Mouse (Mus musculus) hindbrain, embryonic 14.5 days (tissue): ENCODE measurements around the gene AV320801. TPM values are rescaled to one million over a fixed set of nuclear protein-coding genes. Genes with fewer than 3 reads are reported as not detected.
"Not testable (repeated sequence)": the region's sequence is repeated elsewhere in the genome, so short reads cannot be mapped to it uniquely, and the experiment has no call there.

Experiments
- ATAC-seq: fragments of 200-750 bp; cut with Nextera tagmentation; 2 replicates; pipeline ENCODE4 v1.8.0; 2017; ENCODE audit warnings: moderate number of reproducible peaks, mild to moderate bottlenecking, moderate TSS enrichment, moderate library complexity; ENCODE audit not compliant: low FRiP score
- DNase-seq: peaks from one replicate; pipeline ENCODE4 v3.0.0-alpha.2; 2015; ENCODE audit warnings: low spot score
- H3K27ac ChIP-seq: fragments of 300-500 bp; sonication (generic); 2 replicates; pipeline ENCODE4 v1.5.1; 2014; ENCODE audit warnings: mild to moderate bottlenecking, moderate library complexity
- H3K27me3 ChIP-seq: fragments of 300-500 bp; sonication (generic); 2 replicates; pipeline ENCODE4 v1.6.1; 2014; ENCODE audit warnings: mild to moderate bottlenecking, low read length, mixed read lengths; ENCODE audit not compliant: control insufficient read depth, insufficient read depth
- H3K36me3 ChIP-seq: fragments of 300-500 bp; sonication (generic); replicated peaks from 2 replicates; pipeline ENCODE4 v1.6.1; 2014; ENCODE audit not compliant: control insufficient read depth, insufficient read depth
- H3K4me1 ChIP-seq: fragments of 300-500 bp; sonication (generic); replicated peaks from 2 replicates; pipeline ENCODE4 v1.6.1; 2014; ENCODE audit warnings: antibody characterized with exemption, low read length, mixed read lengths; ENCODE audit not compliant: control insufficient read depth, insufficient read depth
- H3K4me2 ChIP-seq: fragments of 300-500 bp; sonication (generic); replicated peaks from 2 replicates; pipeline ENCODE4 v1.6.1; 2014; ENCODE audit warnings: mild to moderate bottlenecking, moderate library complexity
- H3K4me3 ChIP-seq: fragments of 300-500 bp; sonication (generic); replicated peaks from 2 replicates; pipeline ENCODE4 v1.5.1; 2014; ENCODE audit warnings: mild to moderate bottlenecking, low read length
- H3K9ac ChIP-seq: fragments of 300-500 bp; sonication (generic); 2 replicates; pipeline ENCODE4 v1.6.1; 2014
- H3K9me3 ChIP-seq: fragments of 300-500 bp; sonication (generic); 2 replicates; pipeline ENCODE4 v1.6.1; 2016; ENCODE audit warnings: low read length; ENCODE audit not compliant: control insufficient read depth
- WGBS: fragments of 180-500 bp; shearing (Covaris S2); extraction: QIAGEN DNeasy Blood & Tissue Kit; methylation state at CpG from one replicate; pipeline ENCODE4 v1.1.7; 2014; 5-methylcytosine and 5-hydroxymethylcytosine counted together
- polyA plus RNA-seq: library from polyadenylated mRNA; unstranded; fragments of >200 nt; fragmentation: Nextera tagmentation; extraction: Ambion mirVana; gene quantifications from 2 replicates; pipeline ENCODE4 v1.2.1, GENCODE M21; 2014

The AV320801 gene
- polyA plus RNA-seq: not detected in 2 replicates

DNA sequence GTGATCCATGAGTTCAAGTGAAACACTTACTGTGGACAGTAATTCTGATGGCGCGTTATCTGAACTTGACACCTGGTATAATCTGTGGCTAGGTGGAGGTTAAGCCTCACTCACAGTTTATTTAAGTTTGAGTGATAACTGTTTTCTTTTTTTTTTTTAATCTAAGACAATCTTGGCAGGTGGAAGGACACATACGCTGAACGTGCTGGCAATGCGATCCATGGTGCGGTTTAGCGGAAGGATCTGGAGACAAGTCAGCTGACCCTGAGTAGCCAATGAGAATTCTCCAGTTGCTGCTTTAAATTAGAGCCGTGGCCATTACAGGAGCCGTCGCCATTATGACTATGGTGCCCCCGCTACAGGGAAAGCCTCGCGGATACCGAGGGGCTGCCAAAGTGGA, at the start of gene AV320801:
Gene AV320801 (plus strand): TSS at position 301 of the 400 bp plus-strand sequence.
- H3K27me3 ChIP-seq, H3K9ac ChIP-seq, H3K36me3 ChIP-seq, H3K27ac ChIP-seq, DNase-seq, H3K4me1 ChIP-seq, ATAC-seq, H3K4me3 ChIP-seq, H3K9me3 ChIP-seq, H3K4me2 ChIP-seq: not testable (repeated sequence)
- 100% methylated on average over 5 of the region's 14 CpGs for WGBS

DNA sequence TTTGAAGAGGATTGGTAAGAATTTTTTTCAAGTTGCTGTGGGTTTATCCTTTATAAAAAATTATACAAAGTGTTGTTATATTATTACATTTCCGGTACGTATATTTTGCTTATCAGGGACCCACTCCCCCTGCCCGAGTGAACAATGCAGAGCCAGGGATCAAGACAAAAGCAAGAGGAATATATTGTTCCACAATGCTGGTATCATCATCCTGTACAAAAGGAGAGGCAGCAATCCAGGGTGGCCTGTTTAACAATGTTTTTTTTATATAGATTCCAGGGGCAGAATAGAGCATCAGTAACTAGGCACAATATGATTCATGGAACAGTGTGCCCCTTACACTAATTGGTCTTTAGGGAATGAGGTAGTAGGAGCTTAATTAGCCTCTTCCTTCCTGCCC, 30.2 kb upstream of the AV320801 start:
- not testable (repeated sequence) for ATAC-seq, H3K36me3 ChIP-seq, H3K4me1 ChIP-seq, H3K9me3 ChIP-seq, H3K4me3 ChIP-seq, DNase-seq, H3K27me3 ChIP-seq, H3K27ac ChIP-seq, H3K4me2 ChIP-seq, H3K9ac ChIP-seq
- WGBS: no CpG with 5 or more reads among the region's 3 CpGs

DNA sequence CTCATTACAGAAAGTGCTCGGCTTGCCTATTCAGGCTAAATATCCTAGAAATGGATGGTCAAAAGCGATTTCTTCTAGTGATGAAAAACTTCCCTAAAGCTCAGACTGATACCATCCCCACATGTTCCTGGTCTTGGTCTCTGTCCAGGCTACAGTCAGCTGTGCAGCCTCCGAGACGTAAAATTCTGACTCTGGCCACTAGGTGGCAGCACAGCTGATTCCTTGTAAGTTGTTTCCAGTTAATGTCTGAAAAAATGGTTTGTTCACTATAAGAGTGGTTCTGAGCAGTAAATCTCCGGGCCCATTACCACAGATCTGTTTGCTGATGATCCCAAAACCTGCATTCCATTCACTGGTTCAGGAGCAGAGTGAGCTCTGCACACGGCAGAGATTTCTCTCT, 12.5 kb upstream of the AV320801 start:
- not testable (repeated sequence) for H3K9me3 ChIP-seq, H3K4me2 ChIP-seq, H3K27me3 ChIP-seq, H3K4me1 ChIP-seq, DNase-seq, H3K4me3 ChIP-seq, H3K27ac ChIP-seq, ATAC-seq, H3K9ac ChIP-seq, H3K36me3 ChIP-seq
- no CpG with 5 or more reads among the region's 6 CpGs for WGBS

DNA sequence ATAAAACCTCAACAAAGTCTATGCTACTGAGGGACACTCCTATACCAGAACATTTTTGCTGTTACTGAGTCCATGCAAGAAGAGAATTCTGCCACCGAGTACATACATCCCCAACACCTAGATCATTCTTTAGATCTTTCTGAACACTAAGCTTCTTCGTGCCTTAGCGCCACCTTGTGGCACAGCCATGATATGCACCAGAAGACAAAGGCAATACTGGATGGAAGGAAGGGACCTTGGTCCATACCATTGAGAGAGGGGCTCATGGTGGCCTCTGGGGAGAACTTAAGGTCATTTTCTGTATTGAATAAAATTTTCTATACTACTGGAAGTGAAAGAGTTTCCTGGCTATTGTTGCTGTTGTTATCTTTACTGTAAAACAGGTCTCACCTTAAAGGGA, 11.2 kb upstream of the AV320801 start:
- H3K9me3 ChIP-seq, H3K4me3 ChIP-seq, ATAC-seq, H3K27ac ChIP-seq, H3K9ac ChIP-seq, H3K36me3 ChIP-seq, DNase-seq, H3K4me1 ChIP-seq, H3K4me2 ChIP-seq, H3K27me3 ChIP-seq: not testable (repeated sequence)
- WGBS: no CpG with 5 or more reads among the region's 3 CpGs

Other genes with a start within 250 kb of the AV320801 start
- not detected in 2 replicates for gene Pramel3, start 192.3 kb upstream of the AV320801 start, polyA plus RNA-seq
- gene Gm5128, start 121.3 kb upstream of the AV320801 start, polyA plus RNA-seq: not detected in 2 replicates
- not detected in 2 replicates for gene Gm7903, start 60.8 kb upstream of the AV320801 start, polyA plus RNA-seq
- not detected in 2 replicates for gene Nxf7, start 104.2 kb downstream of the AV320801 start, polyA plus RNA-seq
- gene Prame, start 133.1 kb downstream of the AV320801 start, polyA plus RNA-seq: not detected in 2 replicates
- not detected in 2 replicates for gene Tcp11x2, start 199.2 kb downstream of the AV320801 start, polyA plus RNA-seq
- gene Tmsb15a, start 230.7 kb downstream of the AV320801 start, polyA plus RNA-seq: not detected in 2 replicates
- gene Armcx5, start 248.1 kb downstream of the AV320801 start, polyA plus RNA-seq: 8.9 and 10.5 TPM in 2 replicates
- 241 and 290 TPM in 2 replicates for gene Gprasp1, start 248.1 kb downstream of the AV320801 start, polyA plus RNA-seq